Mouse (Mus musculus) kidney, adult 2 months (tissue): ENCODE results near the gene Zfp260. TPM values are rescaled to one million over a fixed set of nuclear protein-coding genes. Genes with fewer than 3 reads are reported as not detected.

Source experiments
- DNase-seq: peaks from one replicate; pipeline ENCODE4 v3.0.0; 2021
- H3K27ac ChIP-seq: fragments of 200-500 bp; 2 replicates; pipeline ENCODE4 v1.5.1; 2012; ENCODE audit warnings: low read depth, low read length, control low read depth, inconsistent platforms; ENCODE audit not compliant: insufficient read depth
- H3K27me3 ChIP-seq: fragments of 200-500 bp; replicated peaks from 2 replicates; pipeline ENCODE4 v1.6.1; 2012; ENCODE audit warnings: mild to moderate bottlenecking, moderate library complexity, low read length, inconsistent platforms; ENCODE audit not compliant: control insufficient read depth, insufficient read depth
- H3K36me3 ChIP-seq: fragments of 200-500 bp; 2 replicates; pipeline ENCODE4 v1.6.1; 2012; ENCODE audit warnings: mild to moderate bottlenecking, moderate library complexity, low read length, inconsistent platforms; ENCODE audit not compliant: control insufficient read depth, insufficient read depth
- H3K4me1 ChIP-seq: fragments of 200-500 bp; 2 replicates; pipeline ENCODE4 v1.6.1; 2011; ENCODE audit warnings: low read length; ENCODE audit not compliant: control insufficient read depth, insufficient read depth
- H3K4me3 ChIP-seq: fragments of 200-500 bp; 2 replicates; pipeline ENCODE4 v1.5.1; 2011; ENCODE audit warnings: mild to moderate bottlenecking, low read depth, low read length, control low read depth; ENCODE audit not compliant: insufficient read depth
- CTCF ChIP-seq: fragments of 200-500 bp; conservative IDR thresholded peaks from 2 replicates; pipeline ENCODE4 v1.5.1; 2011; ENCODE audit warnings: low read depth, mild to moderate bottlenecking, control low read depth, low read length, moderate library complexity, mixed read lengths; ENCODE audit not compliant: insufficient read depth, insufficient read length
- POLR2A ChIP-seq: fragments of 200-500 bp; IDR thresholded peaks from one replicate; pipeline ENCODE4 v1.6.1; 2011; ENCODE audit warnings: low read depth, low read length, control low read depth
- WGBS: fragments of 180-500 bp; shearing (Covaris S2); methylation state at CpG from one replicate; pipeline ENCODE4 v1.1.7; 2018; 5-methylcytosine and 5-hydroxymethylcytosine counted together
- polyA plus RNA-seq: library from polyadenylated mRNA; depleted of rRNA; stranded (reverse); fragments of >200 nt; gene quantifications from 2 replicates; pipeline ENCODE4 v1.2.3, GENCODE M21; 2012; rRNA removed

Zfp260 gene
- polyA plus RNA-seq, 1 experiment, result 18.1 TPM

GRCm38 (mm10) chr7:30155507-30155906 is 60.9 kb downstream of the Zfp260 start:
- TF ChIP-seq POLR2A (no peak), CTCF (no peak)
- Histone ChIP-seq H3K36me3 (peaks cover 4% of the 10 kb centered on the region), H3K4me3 (no peak overlapping the region), H3K27ac (no peak overlapping the region), H3K27me3 (no peaks in the 10 kb centered on the region), H3K4me1 (no peaks in the 10 kb centered on the region)
- 93% methylated on average over 3 of the region's 3 CpGs for WGBS
- DNase-seq, result no peak

Other genes starting within 250 kb of the Zfp260 start
- gene Zfp940, start 241.1 kb upstream of the Zfp260 start, polyA plus RNA-seq, result 0.48 and 0.61 TPM in 2 replicates
- gene Zfp420, start 234.8 kb upstream of the Zfp260 start, polyA plus RNA-seq, result 1.7 and 1.8 TPM in 2 replicates
- gene Zfp27, start 188.2 kb upstream of the Zfp260 start, polyA plus RNA-seq, result 2.1 and 2.4 TPM in 2 replicates
- 1.1 and 1.5 TPM in 2 replicates for gene Zfp383, start 186.6 kb upstream of the Zfp260 start, polyA plus RNA-seq
- 4.7 and 5.0 TPM in 2 replicates for gene Zfp74, start 140.7 kb upstream of the Zfp260 start, polyA plus RNA-seq
- gene Zfp568, start 110.8 kb upstream of the Zfp260 start, polyA plus RNA-seq, result 4.5 and 5.0 TPM in 2 replicates
- gene Zfp14, start 43.4 kb upstream of the Zfp260 start, polyA plus RNA-seq, result 1.7 and 1.9 TPM in 2 replicates
- gene Zfp82, start 21.9 kb upstream of the Zfp260 start, polyA plus RNA-seq, result 0.29 and 0.42 TPM in 2 replicates
- gene Gm26920, start 4.4 kb upstream of the Zfp260 start, polyA plus RNA-seq, result 0.07 TPM in 1 of 2 replicates, not detected in the other
- 1.4 and 2.1 TPM in 2 replicates for gene Zfp566, start 4.2 kb upstream of the Zfp260 start, polyA plus RNA-seq
- gene Zfp382, start 27.2 kb downstream of the Zfp260 start, polyA plus RNA-seq, result 0.64 and 1.4 TPM in 2 replicates
- gene Zfp146, start 75.0 kb downstream of the Zfp260 start, polyA plus RNA-seq, result 11.1 and 11.8 TPM in 2 replicates
- gene Cox7a1, start 89.4 kb downstream of the Zfp260 start, polyA plus RNA-seq, result 76.0 and 141 TPM in 2 replicates
- 724 and 781 TPM in 2 replicates for gene Capns1, start 104.0 kb downstream of the Zfp260 start, polyA plus RNA-seq
- 187 and 196 TPM in 2 replicates for gene Polr2i, start 137.2 kb downstream of the Zfp260 start, polyA plus RNA-seq
- gene Tbcb, start 137.5 kb downstream of the Zfp260 start, polyA plus RNA-seq, result 51.8 and 72.2 TPM in 2 replicates
- 0.19 and 0.27 TPM in 2 replicates for gene Ovol3, start 140.9 kb downstream of the Zfp260 start, polyA plus RNA-seq
- 0.11 TPM in 1 of 2 replicates, not detected in the other for gene Thap8, start 185.3 kb downstream of the Zfp260 start, polyA plus RNA-seq
- 5.8 and 7.2 TPM in 2 replicates for gene Wdr62, start 185.6 kb downstream of the Zfp260 start, polyA plus RNA-seq
- 4.2 and 4.9 TPM in 2 replicates for gene Clip3, start 197.0 kb downstream of the Zfp260 start, polyA plus RNA-seq
- gene Alkbh6, start 213.9 kb downstream of the Zfp260 start, polyA plus RNA-seq, result 99.0 and 122 TPM in 2 replicates
- gene Syne4, start 220.0 kb downstream of the Zfp260 start, polyA plus RNA-seq, result 162 and 170 TPM in 2 replicates
- 0.42 and 1.1 TPM in 2 replicates for gene E130208F15Rik, start 227.0 kb downstream of the Zfp260 start, polyA plus RNA-seq
- gene Sdhaf1, start 229.1 kb downstream of the Zfp260 start, polyA plus RNA-seq, result 26.4 and 27.3 TPM in 2 replicates